Mouse (Mus musculus) megakaryocyte, adult 5-6 weeks (primary cell): ENCODE data around the gene Xcl1. TPM values are rescaled to one million over a fixed set of nuclear protein-coding genes. Genes with fewer than 3 reads are reported as not detected.

Experiments
- ATAC-seq: 2 replicates; pipeline ENCODE4 v1.8.0; 2016; ENCODE audit warnings: mild to moderate bottlenecking, inconsistent platforms; ENCODE audit not compliant: poor library complexity, severe bottlenecking
- total RNA-seq, 2 experiments: library from RNA; stranded (forward) in 1 of 2; stranded (reverse) in 1 of 2; fragments of 153-499, 151-499 nt in 1 of 2; fragments of 221-1000, 200-1000 nt in 1 of 2; gene quantifications; 2 replicates each; pipeline versions ENCODE4 v1.2.3 to v1.2.4; 2015 to 2017

Gene Xcl1
- total RNA-seq, 2 experiments from 2014 or later: 4.5 to 13.4 TPM

- ATAC-seq: no peak
These were observed 8.7 kb downstream of the Xcl1 start for GRCm38 (mm10) chr1:164926534-164927160.

- peak; percentile 53; the same call in 1 of the 2 replicates for ATAC-seq
These were observed 30.3 kb downstream of the Xcl1 start for GRCm38 (mm10) chr1:164905047-164905446.

GRCm38 (mm10) chr1:164900696-164901095 lies 34.6 kb downstream of the Xcl1 start:
- no peak for ATAC-seq

- ATAC-seq: no peak
These were observed 35.1 kb downstream of the Xcl1 start for GRCm38 (mm10) chr1:164900226-164900625.

GRCm38 (mm10) chr1:164899506-164899905 lies 35.8 kb downstream of the Xcl1 start:
- ATAC-seq: no peak

- ATAC-seq: peak; percentile 93
These were observed 36.4 kb downstream of the Xcl1 start for GRCm38 (mm10) chr1:164898846-164899351.

GRCm38 (mm10) chr1:164897163-164897817 lies 38.0 kb downstream of the Xcl1 start:
- ATAC-seq: no peak

GRCm38 (mm10) chr1:164896211-164897145 lies 38.8 kb downstream of the Xcl1 start:
- ATAC-seq: no peak

- no peak for ATAC-seq
These were observed 39.5 kb downstream of the Xcl1 start for GRCm38 (mm10) chr1:164895806-164896205.

GRCm38 (mm10) chr1:164890366-164890765 lies 45.0 kb downstream of the Xcl1 start:
- ATAC-seq: no peak

- ATAC-seq: no peak
These were observed 46.8 kb downstream of the Xcl1 start for GRCm38 (mm10) chr1:164888563-164888962.

GRCm38 (mm10) chr1:164887775-164888174 lies 47.6 kb downstream of the Xcl1 start:
- ATAC-seq: no peak

- ATAC-seq: no peak
These were observed 53.4 kb downstream of the Xcl1 start for GRCm38 (mm10) chr1:164881891-164882290.

Other genes with a start within 250 kb of the Xcl1 start
- not detected in 2 replicates for gene Dpt, start 138.9 kb downstream of the Xcl1 start, total RNA-seq (2015)
- gene Dpt, start 138.9 kb downstream of the Xcl1 start, total RNA-seq (2017): not detected in 2 replicates
- gene Tbx19, start 225.2 kb upstream of the Xcl1 start, total RNA-seq (2015): not detected in 2 replicates
- not detected in 2 replicates for gene Tbx19, start 225.2 kb upstream of the Xcl1 start, total RNA-seq (2017)